Mouse (Mus musculus) liver, adult (tissue): ENCODE measurements around the gene Ifit2.
A peak's percentile ranks its signal among the peaks of the same experiment; 100 is the strongest.

Experiments used
- GATA4 ChIP-seq: IDR thresholded peaks from 2 replicates; pipeline ENCODE4 v1.6.1; 2014; ENCODE audit warnings: mild to moderate bottlenecking, low read length; ENCODE audit not compliant: insufficient replicate concordance

Gene Ifit2

DNA sequence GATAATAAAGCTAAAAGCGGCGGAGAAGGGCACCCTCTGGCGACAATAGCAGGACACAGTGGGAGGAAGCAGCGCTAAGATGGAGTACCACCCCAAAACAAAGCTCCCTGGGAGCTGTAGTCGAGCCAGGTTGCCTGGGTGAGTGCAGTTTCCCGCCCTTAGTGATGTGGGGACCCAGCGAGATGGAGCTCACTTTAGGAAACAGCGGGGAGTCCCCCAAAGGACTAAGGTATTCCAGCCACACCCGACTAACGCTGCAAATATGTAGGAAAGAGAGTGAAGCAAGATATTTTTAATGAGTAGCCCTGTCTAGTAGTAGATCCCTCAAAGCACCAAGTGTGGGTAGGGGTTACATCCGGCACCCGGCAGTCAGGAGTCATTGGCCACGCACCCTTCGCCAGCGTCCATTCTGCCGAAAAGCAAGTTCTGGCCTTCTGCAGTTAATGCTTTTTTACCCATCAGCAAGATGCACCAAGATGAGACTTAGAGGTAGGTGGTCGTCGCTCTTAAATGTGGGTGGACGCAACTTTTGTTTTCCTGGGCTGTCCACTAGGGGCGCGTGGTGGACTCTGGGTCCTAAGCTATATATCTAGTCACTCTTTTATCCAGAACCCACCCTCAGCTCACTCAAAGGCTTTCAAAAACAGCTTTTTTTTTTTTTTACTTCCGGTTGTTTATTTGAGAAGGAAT lies at the start of gene Ifit2:
TSS of gene Ifit2 (plus strand) at position 161 of the 690 bp plus-strand sequence.
- no peak; the same call in 1 of the 2 replicates for TF ChIP-seq GATA4

DNA sequence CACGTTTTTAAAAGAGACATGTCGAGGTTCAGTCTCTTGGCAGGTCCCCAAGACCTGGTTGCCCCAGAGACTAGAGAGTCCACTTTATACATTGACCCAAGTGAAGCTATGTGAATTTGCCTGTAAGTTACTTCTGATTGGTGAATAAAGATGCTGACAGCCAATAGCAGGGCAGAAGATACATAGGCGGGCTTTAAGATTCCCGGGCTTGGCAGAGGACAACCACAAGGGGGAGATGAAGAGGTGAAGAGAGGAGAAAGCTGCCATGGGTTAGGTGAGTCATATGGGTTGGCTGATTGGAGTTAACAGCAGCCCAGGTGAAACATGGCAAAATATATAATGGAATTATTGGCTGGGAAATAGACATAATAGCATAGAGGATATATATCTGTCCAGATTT lies 49.7 kb upstream of the Ifit2 start:
- TF ChIP-seq GATA4 = no peak

DNA sequence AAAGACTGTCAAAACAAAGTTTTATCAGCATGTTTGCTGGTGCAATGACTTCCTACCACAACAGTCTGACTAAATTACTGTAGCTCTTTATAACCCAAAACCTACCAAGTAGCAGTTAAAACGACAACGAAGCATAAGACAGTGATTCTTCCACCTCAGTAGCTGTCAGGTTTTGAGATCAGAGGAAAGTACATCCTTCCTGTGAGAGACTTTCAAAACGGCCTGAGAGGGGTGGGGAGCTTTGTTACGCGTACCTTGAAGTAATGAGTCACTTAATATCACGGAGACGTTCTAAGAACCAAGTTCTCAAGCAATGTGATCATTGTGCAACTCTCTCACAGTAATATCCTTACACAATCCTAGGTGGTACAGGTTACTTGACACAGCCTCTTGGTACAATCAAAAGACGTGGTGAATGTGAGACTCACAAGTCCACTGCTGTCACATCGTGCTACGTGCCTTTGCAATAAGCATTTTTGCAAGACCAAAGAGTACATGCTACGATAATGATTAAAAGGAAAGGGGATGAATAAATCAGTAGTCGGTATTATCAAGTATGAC lies 45.3 kb upstream of the Ifit2 start:
- no peak for TF ChIP-seq GATA4

DNA sequence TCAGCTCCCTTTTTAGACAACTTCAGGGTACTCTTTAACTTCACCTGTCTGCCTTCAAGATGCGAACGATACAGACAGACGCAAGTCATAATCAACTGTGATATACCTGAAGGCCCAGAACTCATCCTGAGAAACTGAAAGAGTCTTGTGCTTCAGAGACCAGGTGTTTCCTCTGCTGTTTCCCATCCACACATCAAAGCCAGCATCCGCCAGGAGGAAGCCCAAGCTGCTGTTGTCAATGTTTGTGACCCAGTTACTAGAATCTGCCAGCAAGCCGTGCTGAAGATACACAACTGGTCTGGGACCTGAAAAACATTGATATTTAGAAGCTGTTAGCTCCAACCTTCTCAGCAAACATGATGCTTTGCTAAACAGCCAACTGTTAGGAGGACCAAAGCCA lies 39.8 kb upstream of the Ifit2 start:
- no peak for TF ChIP-seq GATA4

DNA sequence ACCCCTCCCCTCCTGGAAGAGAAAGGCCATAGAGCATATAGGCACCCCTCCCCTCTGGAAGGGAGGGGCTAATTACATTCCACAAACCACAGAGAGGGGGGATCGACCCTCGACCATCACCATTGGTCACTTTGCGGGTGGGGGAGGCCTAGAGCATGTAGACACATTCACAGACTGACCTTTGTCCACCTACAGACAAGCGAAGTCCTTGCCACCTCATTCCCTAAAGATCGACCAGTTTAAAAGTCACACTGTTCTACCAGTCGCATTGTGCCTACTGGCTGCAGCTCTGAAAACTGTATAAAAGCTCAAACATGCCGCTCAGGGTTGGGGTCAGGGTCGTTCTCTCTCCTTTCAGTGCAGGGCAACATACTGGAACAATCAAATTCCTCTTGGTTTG lies 39.0 kb upstream of the Ifit2 start:
- no peak for TF ChIP-seq GATA4

DNA sequence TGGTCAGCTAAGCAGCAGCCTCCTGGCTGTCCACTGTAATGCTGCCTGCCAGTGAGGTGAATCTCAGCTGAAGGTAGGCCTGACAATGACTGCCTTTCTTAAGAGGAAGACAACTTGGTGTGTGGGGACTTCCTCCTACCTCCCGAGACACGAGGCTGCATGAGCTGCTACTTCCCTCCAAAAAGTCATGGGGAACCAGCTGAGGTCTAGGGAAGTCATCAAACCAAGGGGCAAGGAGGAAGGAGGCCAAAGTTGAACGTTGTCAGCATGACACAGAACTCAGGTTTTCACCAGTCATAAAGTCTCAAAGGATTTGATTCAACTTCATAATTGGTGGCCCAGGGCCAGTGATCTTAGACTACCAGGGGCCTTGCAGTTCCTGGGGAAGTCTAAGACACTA lies 34.8 kb upstream of the Ifit2 start:
- no peak for TF ChIP-seq GATA4

DNA sequence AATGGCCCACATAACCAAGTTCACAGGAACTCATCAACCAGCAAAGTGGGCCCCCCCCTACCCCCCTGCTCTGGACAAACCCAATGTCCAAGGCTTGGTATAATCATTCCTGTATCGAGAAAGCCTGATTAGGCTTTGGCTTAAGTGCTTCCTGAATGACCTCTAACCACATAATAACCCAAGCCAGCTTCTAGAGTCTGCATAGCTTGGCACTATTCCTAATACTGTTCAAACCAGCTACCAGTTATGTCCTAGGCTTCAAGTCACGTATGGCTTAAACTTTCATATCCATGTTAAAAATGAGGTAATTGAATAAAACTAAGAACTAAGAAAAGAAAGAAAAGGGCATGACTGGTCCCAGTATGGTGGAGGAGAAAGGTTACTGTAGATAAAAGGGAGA lies 34.1 kb upstream of the Ifit2 start:
- no peak for TF ChIP-seq GATA4

DNA sequence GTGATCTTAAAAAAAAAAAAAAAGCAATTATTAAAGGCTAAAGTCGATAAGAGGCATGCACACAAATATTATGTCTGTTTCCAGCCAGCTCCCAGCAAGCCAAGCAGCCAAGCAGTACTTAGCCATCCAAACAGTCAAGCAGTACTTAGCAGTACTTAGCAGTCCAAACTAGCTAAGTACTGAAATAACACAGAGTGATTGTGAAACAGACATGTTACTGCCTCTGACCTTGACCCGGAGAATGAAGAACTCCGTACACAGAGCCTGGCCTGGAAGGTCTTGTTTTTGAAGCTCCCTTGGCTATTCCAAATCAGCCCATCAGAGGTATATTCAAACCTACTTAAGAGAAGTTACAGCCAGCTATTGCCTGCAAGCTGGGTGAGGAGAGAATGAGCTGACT lies 33.3 kb upstream of the Ifit2 start:
- no peak; the same call in 1 of the 2 replicates for TF ChIP-seq GATA4

DNA sequence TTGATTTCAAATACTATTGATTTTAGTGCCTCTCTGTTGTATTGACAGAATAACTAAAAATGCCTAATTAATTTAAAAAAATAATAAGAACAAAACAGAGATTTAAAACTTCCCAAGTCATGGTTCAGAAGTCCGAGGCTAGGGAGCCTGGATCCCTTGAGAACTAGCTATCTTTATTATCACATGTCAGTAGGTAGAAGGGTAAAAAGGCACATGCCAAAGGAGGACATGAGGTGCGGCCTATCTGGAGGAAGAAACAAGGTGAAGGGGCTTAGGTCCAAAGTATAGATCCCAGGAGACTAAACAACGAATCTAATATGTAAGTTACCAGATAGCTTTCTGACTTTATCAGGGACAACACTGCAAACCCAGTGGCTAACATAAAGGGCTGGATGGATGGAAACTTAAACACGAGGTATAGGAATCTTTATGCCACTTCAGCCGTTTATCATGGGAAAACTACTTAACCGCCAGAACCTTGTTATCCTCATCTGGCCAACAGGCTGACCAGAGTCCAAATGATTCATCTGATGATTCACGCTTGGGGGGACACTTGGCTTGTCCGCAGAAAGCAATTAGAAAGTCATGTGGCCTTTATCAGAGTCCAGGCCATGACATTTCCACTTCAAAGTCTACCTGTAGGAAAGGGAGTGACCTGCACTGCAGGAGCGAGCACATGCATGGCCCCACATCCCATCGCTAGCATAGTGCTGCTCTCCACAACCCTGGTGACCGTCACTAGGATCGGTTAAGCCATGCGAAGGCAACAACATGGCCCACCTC lies 32.5 kb upstream of the Ifit2 start:
- no peak for TF ChIP-seq GATA4

DNA sequence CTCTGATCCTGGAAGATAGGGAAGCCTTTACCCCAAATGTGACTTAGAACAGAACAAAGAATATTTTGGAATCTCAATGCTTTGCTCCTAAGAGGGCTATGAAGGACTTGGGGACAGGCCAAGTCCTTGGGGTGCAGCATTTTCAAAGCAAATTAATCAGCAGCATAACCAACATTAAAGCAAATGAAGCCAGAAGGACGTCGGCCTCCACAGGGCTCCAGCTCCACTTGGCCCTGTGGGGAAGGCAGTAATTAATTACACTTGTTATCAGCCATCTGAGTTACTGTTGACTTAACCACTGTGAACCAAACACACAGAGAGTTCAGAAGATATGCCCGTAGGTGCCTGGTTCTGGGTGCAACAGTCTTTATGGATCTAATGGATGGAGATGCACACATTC lies 31.7 kb upstream of the Ifit2 start:
- TF ChIP-seq GATA4 = peak; percentile 84

DNA sequence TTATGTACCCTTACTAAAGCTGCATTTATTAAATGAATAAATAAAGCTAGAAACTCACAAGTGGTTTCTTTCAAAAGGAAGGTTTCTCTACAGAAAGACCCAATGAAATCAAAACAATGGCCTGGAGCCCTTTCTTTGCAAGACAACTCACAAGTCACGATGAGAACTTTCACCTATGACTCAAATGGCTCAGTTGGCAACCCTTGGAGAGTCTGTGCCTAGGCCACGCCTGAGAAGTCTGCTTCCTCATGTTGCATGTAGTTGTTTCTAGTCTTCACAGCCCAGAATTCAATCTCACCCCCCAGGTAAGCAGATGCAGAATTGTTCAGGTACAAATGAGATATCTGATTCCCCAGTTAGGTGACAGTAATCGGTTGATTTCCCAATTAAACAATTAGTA lies 30.8 kb upstream of the Ifit2 start:
- no peak for TF ChIP-seq GATA4

DNA sequence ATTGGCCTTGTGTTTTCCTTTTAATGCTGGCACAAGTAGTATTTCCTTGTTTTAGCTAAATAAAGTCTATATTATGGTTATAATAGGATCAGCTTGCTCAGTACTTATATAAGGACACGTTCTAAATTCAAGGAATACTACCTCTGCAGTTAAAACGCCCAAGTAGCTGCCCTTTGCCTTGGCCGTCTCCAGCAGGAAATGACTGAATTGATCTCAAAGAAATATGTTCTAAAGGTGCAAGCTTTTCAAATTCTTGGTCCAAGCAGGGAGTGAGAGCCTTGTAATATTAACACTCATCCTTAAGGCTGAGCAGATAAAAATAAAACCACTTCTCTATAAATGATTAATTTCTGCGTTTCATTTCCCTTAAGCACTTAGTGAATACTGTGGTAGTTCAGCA lies 30.4 kb upstream of the Ifit2 start:
- no peak for TF ChIP-seq GATA4

DNA sequence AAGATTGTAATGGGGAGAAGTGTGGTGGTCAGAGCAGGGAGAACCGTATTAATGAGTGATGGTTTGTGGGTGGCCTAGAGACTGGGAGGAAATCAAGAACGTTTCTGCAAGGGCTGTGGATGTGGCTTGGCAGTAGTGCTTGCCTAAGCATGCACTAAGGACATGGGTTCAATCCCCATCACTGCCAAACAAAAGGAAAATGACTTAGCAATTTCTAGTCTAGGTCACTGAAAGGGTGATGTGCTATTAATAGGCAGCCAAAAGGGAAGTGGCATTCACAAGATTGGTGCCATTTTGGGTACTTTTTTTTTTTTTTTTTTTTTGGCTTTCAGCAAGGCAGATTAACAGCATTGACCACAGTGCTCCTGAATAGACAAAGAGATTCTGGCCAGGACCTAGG lies 29.1 kb upstream of the Ifit2 start:
- no peak for TF ChIP-seq GATA4

DNA sequence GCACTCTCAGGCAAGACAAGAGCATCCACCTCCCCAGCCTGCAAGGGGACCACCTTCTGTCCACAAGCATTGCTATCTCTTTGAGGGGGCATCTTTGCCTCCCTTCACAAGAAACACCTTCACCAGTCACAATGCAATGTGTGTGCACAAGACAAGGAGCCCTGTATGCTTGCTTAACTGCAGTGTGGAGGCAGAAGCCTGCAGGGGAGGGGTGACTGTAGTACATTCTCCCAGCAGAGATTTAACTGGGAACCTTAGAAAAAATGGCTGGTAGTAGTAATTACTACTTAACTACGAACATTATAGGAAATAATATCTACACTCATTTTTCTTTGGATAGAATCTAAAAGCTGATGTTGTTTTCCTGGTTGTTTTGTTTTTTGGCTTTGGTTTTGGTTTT lies 28.5 kb upstream of the Ifit2 start:
- no peak for TF ChIP-seq GATA4

DNA sequence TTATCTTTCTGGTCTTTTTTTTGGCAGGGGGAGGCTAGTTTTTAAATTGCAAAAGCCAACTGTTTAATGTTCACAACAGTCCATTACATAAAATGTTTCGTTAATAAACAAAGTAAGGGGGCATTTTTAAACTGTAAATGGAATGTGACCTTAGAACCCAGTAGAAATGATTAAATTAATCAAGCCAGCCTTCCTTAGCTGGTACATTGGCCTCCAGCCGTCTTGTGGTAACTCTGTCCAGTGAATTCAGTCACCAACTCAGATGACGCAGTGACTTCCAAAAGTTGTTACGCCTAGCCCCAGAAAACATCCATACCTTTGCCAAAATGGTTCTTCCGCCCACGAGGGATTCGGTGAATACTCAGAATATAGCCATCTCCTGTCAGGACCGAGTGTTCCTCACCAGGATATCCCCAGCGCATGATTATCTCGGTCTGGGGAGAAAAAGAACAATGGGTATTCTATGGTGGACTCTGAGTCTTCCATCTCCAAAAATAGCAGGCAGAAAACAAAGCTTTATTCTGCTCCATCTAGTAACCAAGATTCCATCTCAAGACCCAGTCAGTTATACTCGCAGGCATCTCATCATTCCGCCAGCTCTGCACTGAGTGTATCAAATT lies 27.3 kb upstream of the Ifit2 start:
- peak; percentile 89 for TF ChIP-seq GATA4

DNA sequence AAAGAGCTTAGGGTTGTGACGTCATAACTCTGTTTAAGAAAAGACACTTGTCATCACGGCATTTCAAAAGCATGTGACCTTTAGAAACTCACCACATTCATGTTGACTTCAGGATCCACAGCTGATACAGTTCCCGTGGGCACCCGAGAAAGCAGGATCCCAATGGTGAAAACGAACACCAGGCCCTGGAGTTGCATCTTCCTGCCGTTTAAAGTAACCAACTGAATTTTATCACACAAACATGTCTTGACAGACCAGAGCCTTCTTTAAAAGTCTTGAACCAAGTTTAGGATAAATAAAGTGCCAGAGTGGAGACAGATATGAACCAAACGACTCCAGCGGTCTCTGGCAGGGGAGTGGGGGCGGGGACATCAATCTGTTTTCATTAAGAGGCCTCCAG lies 25.8 kb upstream of the Ifit2 start:
- TF ChIP-seq GATA4 = no peak

DNA sequence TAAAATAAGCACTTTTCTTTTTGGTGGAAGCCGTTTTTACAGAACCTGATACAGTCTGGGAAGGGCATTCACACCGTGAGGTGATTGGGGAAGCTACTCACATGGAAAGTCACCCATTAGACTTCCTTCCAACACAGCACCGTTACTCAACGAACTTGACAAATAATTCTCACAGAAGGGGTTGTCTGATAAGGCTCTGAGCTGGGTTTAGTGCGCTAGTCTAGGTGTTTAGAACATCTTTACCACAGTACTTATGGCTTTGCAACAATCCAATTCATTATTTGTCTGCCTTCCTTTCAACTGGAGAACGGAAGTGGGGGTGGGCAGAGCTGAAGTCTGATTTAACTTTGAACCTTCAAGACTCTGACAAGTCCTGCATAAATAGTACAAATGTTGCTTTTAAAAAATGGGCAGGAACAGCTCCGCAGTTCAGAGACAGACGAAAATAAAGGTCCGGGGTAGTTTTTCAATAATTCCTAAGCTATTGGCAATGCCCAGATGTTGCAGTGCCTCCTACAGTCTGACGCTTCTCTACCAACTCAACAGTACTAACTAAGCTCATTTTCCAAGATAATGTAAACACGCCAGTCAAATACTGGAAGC lies 24.1 kb upstream of the Ifit2 start:
- no peak for TF ChIP-seq GATA4
